Mouse (Mus musculus) CH12.LX (cell line): ENCODE measurements around the gene Ski. TPM values are rescaled to one million over a fixed set of nuclear protein-coding genes. Genes with fewer than 3 reads are reported as not detected.
A peak's percentile ranks its signal among the peaks of the same experiment; 100 is the strongest.

Experiments
- DNase-seq: peaks from one replicate; pipeline ENCODE4 v3.0.0-alpha.2; 2013; ENCODE audit errors: extremely low read depth
- H3K27ac ChIP-seq: 2 replicates; pipeline ENCODE4 v1.5.1; 2012; ENCODE audit warnings: low read depth, mild to moderate bottlenecking, control low read depth, moderate library complexity; ENCODE audit not compliant: insufficient read depth
- H3K27me3 ChIP-seq: replicated peaks from 2 replicates; pipeline ENCODE3; 2012; ENCODE audit warnings: inconsistent platforms
- H3K36me3 ChIP-seq, 2 experiments: replicated peaks in 1 of 2; 2 replicates each; pipeline versions ENCODE3 to v1.6.1; 2012; ENCODE audit warnings: inconsistent platforms in 1 of 2, low read length in 1 of 2, mild to moderate bottlenecking in 1 of 2, mixed read lengths in 1 of 2, moderate library complexity in 1 of 2; ENCODE audit not compliant: control insufficient read depth in 1 of 2, insufficient read depth in 1 of 2
- H3K4me1 ChIP-seq, 2 experiments: 2 replicates each; pipeline ENCODE4 v1.6.1; 2012; ENCODE audit warnings: inconsistent platforms in 1 of 2, moderate library complexity in 1 of 2; ENCODE audit not compliant: insufficient read depth in 2 of 2, control insufficient read depth in 1 of 2
- H3K4me2 ChIP-seq: 2 replicates; pipeline ENCODE4 v1.6.1; 2012; ENCODE audit warnings: low read depth, mild to moderate bottlenecking, control low read depth; ENCODE audit not compliant: poor library complexity, insufficient read depth, severe bottlenecking
- H3K4me3 ChIP-seq, 3 experiments: fragments of 150-350 bp in 1 of 3; sonication (generic) in 1 of 3; replicated peaks in 1 of 3; 2 replicates each; pipeline versions ENCODE3 to v1.5.1; 2011 to 2012; ENCODE audit warnings: low read depth in 2 of 3, low read length in 2 of 3, mild to moderate bottlenecking in 2 of 3, moderate library complexity in 2 of 3, control low read depth in 1 of 3, improper control_type of control experiment in 1 of 3, inconsistent platforms in 1 of 3, mixed read lengths in 1 of 3; ENCODE audit not compliant: poor library complexity in 1 of 3
- H3K79me2 ChIP-seq: replicated peaks from 2 replicates; pipeline ENCODE4 v1.6.1; 2012; ENCODE audit warnings: mild to moderate bottlenecking, moderate library complexity; ENCODE audit not compliant: control insufficient read depth, poor library complexity, insufficient read depth, severe bottlenecking; ENCODE audit errors: extremely low read depth
- H3K9ac ChIP-seq: 2 replicates; pipeline ENCODE4 v1.6.1; 2012; ENCODE audit warnings: low read depth, mild to moderate bottlenecking, control low read depth, moderate library complexity; ENCODE audit not compliant: insufficient read depth
- H3K9me3 ChIP-seq: replicated peaks from 2 replicates; pipeline ENCODE3; 2012; ENCODE audit warnings: low read length, inconsistent platforms, mixed read lengths
- CHD1 ChIP-seq: IDR thresholded peaks from 2 replicates; pipeline ENCODE4 v1.6.1; 2012; ENCODE audit warnings: low read depth, low read length, improper control_type of control experiment, inconsistent platforms
- CTCF ChIP-seq, 2 experiments: IDR thresholded peaks in 1 of 2; conservative IDR thresholded peaks in 1 of 2; 2 replicates each; pipeline ENCODE4 v1.5.1; 2011 to 2012; ENCODE audit warnings: low read depth in 2 of 2, low read length in 2 of 2, improper control_type of control experiment in 1 of 2, inconsistent platforms in 1 of 2, mild to moderate bottlenecking in 1 of 2, moderate library complexity in 1 of 2
- E2F4 ChIP-seq: IDR thresholded peaks from 2 replicates; pipeline ENCODE4 v1.6.1; 2011; ENCODE audit warnings: low read depth, low read length, improper control_type of control experiment; ENCODE audit not compliant: insufficient replicate concordance
- ETS1 ChIP-seq: conservative IDR thresholded peaks from 2 replicates; pipeline ENCODE4 v1.6.1; 2012; ENCODE audit warnings: low read depth, mild to moderate bottlenecking, inconsistent platforms, low read length, improper control_type of control experiment, moderate library complexity
- HCFC1 ChIP-seq: IDR thresholded peaks from 2 replicates; pipeline ENCODE4 v1.6.1; 2012; ENCODE audit warnings: low read depth, mild to moderate bottlenecking, inconsistent platforms, low read length, improper control_type of control experiment
- IRF4 ChIP-seq: IDR thresholded peaks from 2 replicates; pipeline ENCODE4 v1.6.1; 2014; ENCODE audit warnings: low read depth, mild to moderate bottlenecking, inconsistent platforms, low read length, improper control_type of control experiment
- JUN ChIP-seq: IDR thresholded peaks from 2 replicates; pipeline ENCODE4 v1.6.1; 2011; ENCODE audit warnings: low read depth, mild to moderate bottlenecking, low read length, improper control_type of control experiment, moderate library complexity; ENCODE audit not compliant: insufficient read depth
- MAFK ChIP-seq: IDR thresholded peaks from 2 replicates; pipeline ENCODE4 v1.6.1; 2011; ENCODE audit warnings: low read length, improper control_type of control experiment; ENCODE audit not compliant: insufficient replicate concordance
- MAZ ChIP-seq: IDR thresholded peaks from 2 replicates; pipeline ENCODE4 v1.6.1; 2012; ENCODE audit warnings: low read depth, mild to moderate bottlenecking, inconsistent platforms, low read length, improper control_type of control experiment, moderate library complexity
- MEF2A ChIP-seq: IDR thresholded peaks from 2 replicates; pipeline ENCODE4 v1.6.1; 2014; ENCODE audit warnings: low read depth, mild to moderate bottlenecking, inconsistent platforms, low read length, improper control_type of control experiment, borderline replicate concordance
- MXI1 ChIP-seq: IDR thresholded peaks from 2 replicates; pipeline ENCODE4 v1.6.1; 2011; ENCODE audit warnings: mild to moderate bottlenecking, low read depth, low read length, improper control_type of control experiment
- MYC ChIP-seq: IDR thresholded peaks from 2 replicates; pipeline ENCODE4 v1.6.1; 2011; ENCODE audit warnings: low read depth, mild to moderate bottlenecking, improper control_type of control experiment, low read length
- NELFE ChIP-seq: IDR thresholded peaks from 2 replicates; pipeline ENCODE4 v1.6.1; 2011; ENCODE audit warnings: low read depth, low read length, improper control_type of control experiment
- NRF1 ChIP-seq: IDR thresholded peaks from 2 replicates; pipeline ENCODE4 v1.6.1; 2014; ENCODE audit warnings: low read depth, mild to moderate bottlenecking, inconsistent platforms, low read length, improper control_type of control experiment, moderate library complexity
- PAX5 ChIP-seq: IDR thresholded peaks from 2 replicates; pipeline ENCODE4 v1.6.1; 2012; ENCODE audit warnings: low read length, inconsistent platforms, mixed read lengths
- RCOR1 ChIP-seq: conservative IDR thresholded peaks from 2 replicates; pipeline ENCODE4 v1.6.1; 2012; ENCODE audit warnings: low read depth, mild to moderate bottlenecking, inconsistent platforms, low read length, improper control_type of control experiment
- SIN3A ChIP-seq: IDR thresholded peaks from 2 replicates; pipeline ENCODE4 v1.6.1; 2012; ENCODE audit warnings: low read length, improper control_type of control experiment, inconsistent platforms
- TBP ChIP-seq: conservative IDR thresholded peaks from 2 replicates; pipeline ENCODE4 v1.6.1; 2011; ENCODE audit warnings: low read depth, low read length, improper control_type of control experiment
- TCF12 ChIP-seq: IDR thresholded peaks from 2 replicates; pipeline ENCODE4 v1.6.1; 2014; ENCODE audit warnings: low read depth, mild to moderate bottlenecking, inconsistent platforms, low read length, improper control_type of control experiment
- UBTF ChIP-seq: IDR thresholded peaks from 2 replicates; pipeline ENCODE4 v1.6.1; 2012; ENCODE audit warnings: low read depth, mild to moderate bottlenecking, inconsistent platforms, low read length, improper control_type of control experiment, moderate library complexity
- USF1 ChIP-seq: IDR thresholded peaks from 2 replicates; pipeline ENCODE4 v1.6.1; 2014; ENCODE audit warnings: low read depth, mild to moderate bottlenecking, inconsistent platforms, low read length, improper control_type of control experiment
- ZC3H11A ChIP-seq: IDR thresholded peaks from 2 replicates; pipeline ENCODE4 v1.6.1; 2012; ENCODE audit warnings: low read depth, mild to moderate bottlenecking, inconsistent platforms, low read length, improper control_type of control experiment
- ZKSCAN1 ChIP-seq: IDR thresholded peaks from 2 replicates; pipeline ENCODE4 v1.6.1; 2012; ENCODE audit warnings: low read depth, inconsistent platforms, low read length, improper control_type of control experiment, borderline replicate concordance
- ZMIZ1 ChIP-seq: IDR thresholded peaks from 2 replicates; pipeline ENCODE4 v1.6.1; 2012; ENCODE audit warnings: low read depth, mild to moderate bottlenecking, inconsistent platforms, low read length, improper control_type of control experiment
- ZNF384 ChIP-seq: IDR thresholded peaks from 2 replicates; pipeline ENCODE4 v1.6.1; 2012; ENCODE audit warnings: low read depth, low read length, improper control_type of control experiment, inconsistent platforms
- dilution Hi-C: fragments of 300-500 bp; cut with MboI; formaldehyde crosslinking; loops from 2 replicates; pipeline ENCODE4 v1.14.3; 2020; ENCODE audit warnings: low sequenced_read_pairs; ENCODE audit not compliant: extremely low pct_unique_long_range_greater_than_20kb, extremely low pct_ligation_motif_present
- in situ Hi-C: fragments of 300-500 bp; cut with MboI; formaldehyde crosslinking; loops from 3 replicates; pipeline ENCODE4 v1.14.3; 2019; ENCODE audit warnings: low sequenced_read_pairs, low pct_ligation_motif_present, low pct_unique_long_range_greater_than_20kb, mixed read lengths
- polyA plus RNA-seq: library from polyadenylated mRNA; unstranded; fragments of >175 nt; gene quantifications from 2 replicates; pipeline ENCODE4 v1.2.1, GENCODE M21; 2012; ENCODE audit warnings: low read depth; ENCODE audit not compliant: insufficient read length
- total RNA-seq, 2 experiments: library from RNA; depleted of rRNA; stranded (reverse); fragments of 300-350 nt in 1 of 2; fragments of >200 nt in 1 of 2; gene quantifications; 2 replicates each; pipeline ENCODE4 v1.2.3; 2012 to 2014

The Ski gene
- total and polyA plus RNA-seq, 3 experiments = 4.1 to 17.9 (median 10.1) TPM

DNA sequence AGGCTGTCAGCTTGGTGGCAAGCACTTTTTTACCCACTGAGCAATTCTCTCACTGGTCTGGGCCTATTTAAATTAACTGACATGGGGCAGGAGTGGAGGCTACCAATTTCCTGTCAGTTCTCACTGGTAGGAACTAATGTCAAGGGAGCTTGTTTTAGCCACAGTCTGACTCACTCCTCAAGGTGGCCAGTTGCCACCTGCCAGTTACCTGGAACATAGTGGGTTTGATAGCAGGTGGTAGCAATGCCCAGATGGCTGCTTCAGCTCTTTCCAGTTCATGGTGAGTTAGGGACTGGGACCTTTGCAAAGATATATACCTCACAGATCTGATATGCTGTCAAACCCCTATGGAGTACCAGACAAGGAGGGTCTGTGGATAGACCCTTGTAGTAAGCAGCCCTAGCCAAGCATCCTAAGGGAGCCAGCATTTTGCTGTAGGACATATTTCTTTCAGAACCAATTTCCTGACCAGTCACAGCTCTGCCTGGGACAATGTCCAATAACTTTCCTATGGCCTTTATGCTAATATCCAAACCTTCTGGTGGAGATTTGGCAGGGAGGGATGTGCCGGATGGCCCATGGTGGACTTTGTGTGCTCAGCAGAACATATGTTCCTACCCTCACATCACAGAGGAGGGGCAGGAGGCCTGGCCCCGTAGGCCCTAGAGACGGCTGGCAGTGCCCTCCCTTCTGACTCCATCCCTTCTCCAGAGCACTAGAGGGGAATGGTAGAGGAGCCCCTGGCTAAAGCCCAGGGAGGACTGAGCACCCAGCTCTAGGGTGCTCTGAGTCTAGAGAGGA, 42.3 kb upstream of the Ski start:
- in situ Hi-C loops = loop anchor here (5.0 kb wide), 1 partner anchor 43 kb away; no protein-coding TSS in a partner anchor
- Histone ChIP-seq H3K9ac (no peak overlapping the region), H3K36me3 (no peaks in the 10 kb centered on the region), H3K27ac (no peak overlapping the region), H3K4me1 (no peaks in the 10 kb centered on the region; a peak in 1 of 4 replicates), H3K79me2 (no peaks in the 10 kb centered on the region), H3K4me2 (no peak overlapping the region), H3K27me3 (peaks cover 22% of the 10 kb centered on the region), H3K9me3 (peaks cover 7% of the 10 kb centered on the region), H3K4me3 (no peak overlapping the region)
- dilution Hi-C loops = no loop called here
- DNase-seq = no peak
- TF ChIP-seq NELFE (no peak), MEF2A (no peak), TBP (no peak), MAZ (no peak)

DNA sequence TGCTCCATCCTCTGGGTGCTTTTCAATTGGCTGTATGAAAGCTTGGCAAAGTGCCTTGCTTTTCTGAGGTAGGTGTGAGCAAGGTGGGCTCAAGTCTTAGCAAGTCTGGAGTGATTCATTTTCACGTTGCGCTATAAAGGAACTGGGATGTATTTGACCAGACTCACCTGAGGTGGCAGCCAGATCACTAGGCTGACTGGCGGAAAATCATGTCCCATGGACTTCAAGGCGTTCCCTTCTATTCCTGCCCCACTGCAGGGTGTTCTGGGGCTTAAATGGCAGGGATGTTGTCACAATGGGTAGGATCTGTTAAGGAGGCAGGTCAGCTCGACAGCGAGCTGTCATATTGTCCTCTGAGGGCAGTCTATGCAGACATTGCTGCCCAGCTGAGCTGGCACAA, 29.9 kb upstream of the Ski start:
- peaks cover 2% of the 10 kb centered on the region for H3K9me3 ChIP-seq
- H3K27ac ChIP-seq = no peak overlapping the region
- H3K79me2 ChIP-seq = no peaks in the 10 kb centered on the region
- in situ Hi-C loops = no loop called here
- H3K27me3 ChIP-seq = no peaks in the 10 kb centered on the region
- dilution Hi-C loops = no loop called here
- H3K4me3 ChIP-seq = no peak overlapping the region
- H3K36me3 ChIP-seq = peaks cover 17 to 36% of the 10 kb centered on the region in 2 experiments
- H3K9ac ChIP-seq = no peak overlapping the region
- no peak for DNase-seq
- H3K4me1 ChIP-seq = peaks cover 6 to 31% of the 10 kb centered on the region in 2 experiments
- TF ChIP-seq UBTF (no peak), HCFC1 (no peak), MAFK (no peak), MYC (no peak), E2F4 (no peak), ZMIZ1 (no peak), MXI1 (no peak), CTCF (conservative IDR thresholded peaks at IDR 0.05 in 1 of 2, IDR thresholded peaks at IDR 0.05 in 1 of 2; ENCODE audit: low read depth in 2 of 2, low read length in 2 of 2) (no peak), ETS1 (no peak)
- H3K4me2 ChIP-seq = no peak overlapping the region

DNA sequence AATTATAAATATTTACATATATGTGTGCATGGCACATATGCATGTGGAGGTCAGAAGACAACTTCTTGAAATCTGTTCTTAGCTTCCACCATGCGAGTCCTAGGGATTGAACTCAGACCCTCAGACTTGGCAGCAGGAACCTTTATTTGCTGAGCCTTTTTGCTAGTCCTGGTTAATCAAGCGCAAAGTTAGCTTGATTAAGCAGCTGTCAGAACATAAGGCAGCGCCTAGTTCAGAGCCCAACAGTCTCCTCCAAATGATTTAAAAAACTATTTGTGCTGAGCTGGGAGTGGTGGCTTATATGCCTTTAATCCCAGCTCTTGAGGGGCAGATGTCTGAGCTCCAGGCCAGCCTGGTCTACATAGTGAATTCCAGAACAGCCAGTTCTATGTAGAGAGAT, 28.8 kb upstream of the Ski start:
- Histone ChIP-seq H3K9me3 (peaks cover 4% of the 10 kb centered on the region), H3K36me3 (peaks cover 13 to 29% of the 10 kb centered on the region in 2 experiments), H3K27me3 (no peaks in the 10 kb centered on the region), H3K9ac (no peak overlapping the region), H3K27ac (no peak overlapping the region), H3K4me1 (peaks cover 13 to 37% of the 10 kb centered on the region in 2 experiments), H3K79me2 (no peaks in the 10 kb centered on the region), H3K4me3 (no peak overlapping the region), H3K4me2 (peak overlapping the region; percentile 40; the same call in 1 of the 2 replicates)
- DNase-seq = no peak
- dilution Hi-C loops = no loop called here
- in situ Hi-C loops = no loop called here
- TF ChIP-seq ZNF384 (no peak), PAX5 (no peak), IRF4 (no peak), SIN3A (no peak), ZKSCAN1 (no peak), JUN (no peak), TCF12 (no peak), TBP (no peak), ZC3H11A (no peak), RCOR1 (no peak), MYC (no peak), CHD1 (no peak), NRF1 (no peak), USF1 (no peak)
